Mouse (Mus musculus) cortical plate, adult 2 months (tissue): Measurements from ENCODE around the gene Sgpp2. TPM values are rescaled to one million over a fixed set of nuclear protein-coding genes. Genes with fewer than 3 reads are reported as not detected.

Experiments used
- H3K27ac ChIP-seq: fragments of 200-500 bp; 2 replicates; pipeline ENCODE4 v1.5.1; 2012; ENCODE audit warnings: low read length, control low read depth, inconsistent platforms; ENCODE audit not compliant: insufficient read depth
- H3K4me1 ChIP-seq: fragments of 200-500 bp; 2 replicates; pipeline ENCODE4 v1.6.1; 2011; ENCODE audit warnings: low read length; ENCODE audit not compliant: control insufficient read depth, insufficient read depth
- H3K4me3 ChIP-seq: fragments of 200-500 bp; 2 replicates; pipeline ENCODE4 v1.5.1; 2011; ENCODE audit warnings: mild to moderate bottlenecking, low read length, control low read depth; ENCODE audit not compliant: insufficient read depth
- CTCF ChIP-seq: fragments of 200-500 bp; IDR thresholded peaks from 2 replicates; pipeline ENCODE4 v1.5.1; 2011; ENCODE audit warnings: mild to moderate bottlenecking, control low read depth, low read length; ENCODE audit not compliant: insufficient read depth; ENCODE audit errors: extremely low read depth
- POLR2A ChIP-seq: fragments of 200-500 bp; IDR thresholded peaks from 2 replicates; pipeline ENCODE4 v1.6.1; 2011; ENCODE audit warnings: mild to moderate bottlenecking, low read length, control low read depth; ENCODE audit not compliant: insufficient read depth; ENCODE audit errors: extremely low read depth
- polyA plus RNA-seq: library from polyadenylated mRNA; depleted of rRNA; stranded (reverse); fragments of >200 nt; gene quantifications from 2 replicates; pipeline ENCODE4 v1.2.3, GENCODE M21; 2012; rRNA removed

Sgpp2 gene
- polyA plus RNA-seq, 1 experiment: 20.3 TPM

DNA sequence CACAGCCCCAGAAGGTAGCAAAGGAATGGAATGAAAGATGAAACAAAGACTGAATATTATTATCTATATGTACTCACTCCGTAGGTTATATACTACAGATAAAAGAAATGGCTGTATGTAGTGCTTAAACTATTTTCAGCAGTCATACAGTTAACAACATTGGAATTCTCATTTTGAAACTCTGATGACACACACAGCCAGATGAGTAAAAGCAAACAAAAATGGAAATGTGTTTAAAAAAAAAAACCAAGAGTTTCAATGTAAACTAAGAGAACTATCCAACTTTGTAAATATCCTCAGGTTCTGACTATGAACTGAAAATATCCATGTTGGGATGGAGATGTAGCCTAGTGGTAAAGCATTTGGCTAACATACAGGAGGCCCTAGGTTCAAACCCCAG, 126.3 kb downstream of the Sgpp2 start:
- Histone ChIP-seq H3K27ac (no peak overlapping the region), H3K4me1 (no peaks in the 10 kb centered on the region), H3K4me3 (no peak overlapping the region)
- TF ChIP-seq POLR2A (no peak), CTCF (no peak)

- TF ChIP-seq POLR2A (no peak), CTCF (no peak)
- Histone ChIP-seq H3K4me1 (no peaks in the 10 kb centered on the region), H3K27ac (no peak overlapping the region), H3K4me3 (no peak overlapping the region)
Measured at GRCm38 (mm10) chr1:78437150-78437549, 127.0 kb downstream of the Sgpp2 start.

GRCm38 (mm10) chr1:78440716-78441115, 130.6 kb downstream of the Sgpp2 start:
- H3K4me1 ChIP-seq: no peaks in the 10 kb centered on the region
- no peak overlapping the region for H3K4me3 ChIP-seq
- TF ChIP-seq CTCF (no peak), POLR2A (no peak)
- H3K27ac ChIP-seq: no peak overlapping the region

DNA sequence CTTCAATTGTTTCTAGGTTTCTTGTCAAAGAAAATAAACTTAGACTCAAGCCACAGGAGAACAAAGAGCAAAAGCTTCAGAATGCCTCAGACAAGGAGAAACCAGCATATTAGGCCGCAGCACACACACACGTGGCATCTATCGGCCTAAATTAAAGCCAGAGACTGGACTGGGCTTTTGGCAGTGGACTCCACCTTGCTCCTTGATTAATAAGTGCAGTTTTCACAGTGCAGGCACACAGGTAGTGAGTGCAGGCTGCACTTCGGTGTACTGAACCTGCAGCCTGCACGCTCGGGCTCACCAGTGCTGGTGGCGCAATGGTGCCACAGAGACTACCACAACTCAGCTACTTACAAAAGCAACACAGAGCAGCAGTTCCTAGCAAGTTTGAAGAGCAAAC, 132.9 kb downstream of the Sgpp2 start:
- H3K4me3 ChIP-seq: no peak overlapping the region
- no peak for TF ChIP-seq POLR2A
- no peak for TF ChIP-seq CTCF
- H3K4me1 ChIP-seq: no peaks in the 10 kb centered on the region
- no peak overlapping the region for H3K27ac ChIP-seq

DNA sequence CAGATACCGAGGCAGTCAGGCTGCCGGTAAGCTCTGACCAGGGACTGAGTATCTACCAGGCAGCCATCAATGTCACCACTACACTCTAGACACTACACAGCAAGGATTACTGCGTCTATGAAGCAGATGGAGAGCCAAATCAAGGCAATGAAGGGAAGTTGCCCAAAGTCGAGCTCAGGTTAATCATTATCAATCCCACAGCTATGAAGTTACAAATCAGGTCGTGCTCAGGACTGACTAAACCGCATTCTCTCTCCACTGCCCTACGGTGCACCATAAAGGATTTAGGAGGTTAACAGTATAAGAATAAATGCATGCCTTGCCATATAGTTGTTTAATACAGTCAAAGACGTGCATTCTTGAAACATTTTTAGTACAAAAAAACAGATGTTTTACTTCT, 136.1 kb downstream of the Sgpp2 start:
- H3K27ac ChIP-seq: no peak overlapping the region
- H3K4me1 ChIP-seq: 0 out of 2 replicates have a peak, but pooled peaks cover 1% of the 10 kb centered on the region
- H3K4me3 ChIP-seq: no peak overlapping the region
- TF ChIP-seq CTCF (no peak), POLR2A (no peak)

DNA sequence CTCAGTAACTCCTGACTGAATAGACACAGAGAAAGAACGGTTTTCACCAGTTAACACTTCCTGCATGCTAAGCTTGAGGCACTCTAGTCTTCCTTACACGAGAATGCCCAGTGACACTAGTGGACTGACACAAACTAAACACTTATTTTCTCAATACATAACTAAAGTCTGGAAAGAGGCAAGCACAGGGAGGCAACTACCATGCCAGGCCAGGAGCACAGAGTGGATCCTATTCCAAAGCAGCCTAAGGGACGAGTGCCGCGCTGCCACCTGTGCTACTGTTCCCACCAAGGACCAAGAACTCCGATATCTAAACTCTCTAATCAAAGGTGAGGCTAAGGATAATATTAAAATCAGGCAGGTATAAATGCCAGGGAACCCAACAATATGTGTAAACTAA, 136.6 kb downstream of the Sgpp2 start:
- no peak overlapping the region for H3K4me3 ChIP-seq
- TF ChIP-seq POLR2A (no peak), CTCF (no peak)
- no peak overlapping the region for H3K27ac ChIP-seq
- H3K4me1 ChIP-seq: 0 out of 2 replicates have a peak, but pooled peaks cover 1% of the 10 kb centered on the region

- no peak overlapping the region for H3K27ac ChIP-seq
Measured at GRCm38 (mm10) chr1:78448091-78448490, 137.9 kb downstream of the Sgpp2 start.

GRCm38 (mm10) chr1:78451070-78451854, 141.1 kb downstream of the Sgpp2 start:
- TF ChIP-seq CTCF (no peak), POLR2A (no peak)
- no peak overlapping the region for H3K27ac ChIP-seq
- H3K4me1 ChIP-seq: 0 out of 2 replicates have a peak, but pooled peaks cover 1% of the 10 kb centered on the region
- H3K4me3 ChIP-seq: no peak overlapping the region

More at GRCm38 (mm10) chr1:78448091-78448490, 137.9 kb downstream of the Sgpp2 start:
- Histone ChIP-seq H3K4me3 (no peak overlapping the region), H3K4me1 (0 out of 2 replicates have a peak, but pooled peaks cover 1% of the 10 kb centered on the region)
- TF ChIP-seq CTCF: no peak
- TF ChIP-seq POLR2A: no peak

DNA sequence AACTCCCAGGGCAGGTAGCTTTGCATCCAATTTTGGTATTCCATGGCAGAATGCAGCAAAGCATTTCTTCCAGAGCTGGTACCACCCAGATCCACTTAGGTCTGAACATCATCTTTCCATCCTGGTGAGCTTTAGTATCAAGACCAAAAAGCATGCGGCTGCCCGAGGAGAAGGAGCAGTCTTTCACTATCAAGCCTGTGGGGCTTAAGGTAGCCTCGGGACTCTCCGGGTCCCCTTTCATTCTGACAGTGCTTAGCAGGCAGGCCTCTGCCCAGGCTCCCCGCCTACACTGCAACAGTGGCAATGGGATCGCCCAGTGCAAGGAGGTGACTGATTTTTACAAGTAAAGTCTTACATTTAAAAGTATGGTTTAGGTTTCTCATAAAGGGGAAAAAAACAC, 142.4 kb downstream of the Sgpp2 start:
- no peak for TF ChIP-seq POLR2A
- no peak for TF ChIP-seq CTCF
- no peak overlapping the region for H3K4me3 ChIP-seq
- 0 out of 2 replicates have a peak, but pooled peaks cover 1% of the 10 kb centered on the region for H3K4me1 ChIP-seq
- H3K27ac ChIP-seq: no peak overlapping the region

DNA sequence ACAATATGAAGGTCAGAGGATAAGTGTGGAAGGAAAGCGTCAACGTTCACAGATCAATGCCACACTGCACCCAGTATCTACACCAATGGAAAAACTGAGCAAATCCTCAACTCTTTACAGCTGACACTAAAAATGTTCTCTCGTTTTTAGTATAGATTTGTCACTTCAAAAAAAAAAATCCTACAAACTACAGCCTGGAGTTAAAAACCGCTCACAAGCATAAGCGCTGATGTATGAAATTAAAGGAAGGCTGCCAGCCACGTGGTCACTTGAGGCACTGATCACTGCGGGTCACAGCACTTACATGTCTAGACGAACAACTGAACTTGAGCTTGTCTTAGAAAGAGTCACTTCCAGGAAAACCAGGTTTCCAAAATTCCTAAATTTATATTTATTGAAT, 143.7 kb downstream of the Sgpp2 start:
- H3K27ac ChIP-seq: no peak overlapping the region
- no peak for TF ChIP-seq CTCF
- no peak for TF ChIP-seq POLR2A
- H3K4me3 ChIP-seq: no peak overlapping the region
- 0 out of 2 replicates have a peak, but pooled peaks cover 1% of the 10 kb centered on the region for H3K4me1 ChIP-seq

DNA sequence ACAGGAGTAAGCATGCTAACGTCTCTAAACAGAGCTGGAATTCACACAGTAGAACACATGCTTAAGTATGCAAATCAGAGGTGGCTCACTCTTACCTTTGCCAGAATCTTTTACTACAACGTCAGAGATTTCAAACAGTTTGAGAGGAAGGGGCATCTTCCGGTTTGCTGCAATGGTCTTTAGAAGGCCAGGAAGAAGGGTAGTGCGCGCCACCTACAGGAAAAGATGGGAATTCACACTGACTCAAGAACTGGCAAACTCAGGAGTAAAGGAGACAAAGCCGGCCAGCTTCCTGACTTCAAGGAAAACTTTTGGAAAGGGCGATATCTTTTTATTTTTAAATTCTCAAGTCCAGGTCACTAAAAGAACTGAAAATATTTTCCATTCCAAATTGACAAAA, 144.5 kb downstream of the Sgpp2 start:
- TF ChIP-seq POLR2A (no peak), CTCF (peak; percentile 69)
- no peak overlapping the region for H3K4me3 ChIP-seq
- no peak overlapping the region for H3K27ac ChIP-seq
- 0 out of 2 replicates have a peak, but pooled peaks cover 1% of the 10 kb centered on the region for H3K4me1 ChIP-seq

Other genes with a start within 250 kb of the Sgpp2 start
- not detected in 2 replicates for gene Pax3, start 113.2 kb upstream of the Sgpp2 start, polyA plus RNA-seq
- 55.6 and 55.8 TPM in 2 replicates for gene Farsb, start 178.6 kb downstream of the Sgpp2 start, polyA plus RNA-seq
- gene Mogat1, start 200.6 kb downstream of the Sgpp2 start, polyA plus RNA-seq: 0.42 TPM in 1 of 2 replicates, not detected in the other
- 0.44 and 0.45 TPM in 2 replicates for gene BC035947, start 201.8 kb downstream of the Sgpp2 start, polyA plus RNA-seq